Mouse (Mus musculus) ES-Bruce4 (cell line): ENCODE data around the gene Csmd2.

Source experiments
- CTCF ChIP-seq: IDR thresholded peaks from one replicate; pipeline ENCODE4 v1.8.1; 2011; ENCODE audit warnings: low read depth, low read length
- EP300 ChIP-seq: IDR thresholded peaks from 2 replicates; pipeline ENCODE4 v1.6.1; 2011; ENCODE audit warnings: low read depth, low read length; ENCODE audit not compliant: insufficient read depth
- POLR2A ChIP-seq: IDR thresholded peaks from one replicate; pipeline ENCODE4 v1.8.1; 2011; ENCODE audit warnings: low read length; ENCODE audit not compliant: insufficient read depth

GRCm38 (mm10) chr4:128499980-128500379 is 512.3 kb downstream of the Csmd2 start:
- TF ChIP-seq EP300 (no peak), POLR2A (no peak), CTCF (no peak)
